Mouse (Mus musculus): Measurements from ENCODE around the gene Srsf7. TPM values are rescaled to one million over a fixed set of nuclear protein-coding genes. Genes with fewer than 3 reads are reported as not detected.

The Srsf7 gene
- polyA plus RNA-seq, 1 experiment from 2014 or later = 622 TPM

GRCm38 (mm10) chr17:80168425-80169182 is 38.5 kb downstream of the Srsf7 start:
- Histone ChIP-seq H3K36me3 (no peaks in the 10 kb centered on the region), H3K27ac (peak overlapping the region; percentile 65; the same call in 1 of the 2 replicates), H3K4me3 (replicated peaks) (peak overlapping the region; percentile 28), H3K27me3 (no peaks in the 10 kb centered on the region), H3K4me1 (peaks cover 18% of the 10 kb centered on the region), H3K9ac (no peak overlapping the region), H3K4me2 (peak overlapping the region; percentile 53), H3K9me3 (replicated peaks) (no peaks in the 10 kb centered on the region)
- WGBS = 20% methylated on average over 16 of the region's 16 CpGs
- peak; percentile 79 for ATAC-seq (replicated peaks; ENCODE audit: low FRiP score)

- Histone ChIP-seq H3K9me3 (replicated peaks) (no peaks in the 10 kb centered on the region), H3K4me3 (replicated peaks) (no peak overlapping the region), H3K27me3 (no peaks in the 10 kb centered on the region), H3K4me2 (peak overlapping the region; percentile 53), H3K9ac (no peak overlapping the region), H3K27ac (no peak overlapping the region), H3K4me1 (peaks cover 18% of the 10 kb centered on the region), H3K36me3 (no peaks in the 10 kb centered on the region)
- WGBS = 51% methylated on average over 7 of the region's 7 CpGs
- no peak for ATAC-seq (replicated peaks; ENCODE audit: low FRiP score)
These were observed 39.3 kb downstream of the Srsf7 start for GRCm38 (mm10) chr17:80167851-80168251.

GRCm38 (mm10) chr17:80167436-80167835 is 39.7 kb downstream of the Srsf7 start:
- no peak overlapping the region for H3K27ac ChIP-seq
- WGBS = 79% methylated on average over 4 of the region's 4 CpGs
- ATAC-seq (replicated peaks; ENCODE audit: low FRiP score) = no peak
- no peaks in the 10 kb centered on the region for H3K27me3 ChIP-seq
- no peak overlapping the region for H3K9ac ChIP-seq
- H3K36me3 ChIP-seq = no peaks in the 10 kb centered on the region
- H3K4me3 ChIP-seq (replicated peaks) = no peak overlapping the region
- no peak overlapping the region for H3K4me2 ChIP-seq
- peaks cover 18% of the 10 kb centered on the region for H3K4me1 ChIP-seq
- H3K9me3 ChIP-seq (replicated peaks) = no peaks in the 10 kb centered on the region

GRCm38 (mm10) chr17:80166346-80166745 is 40.8 kb downstream of the Srsf7 start:
- Histone ChIP-seq H3K9ac (no peak overlapping the region), H3K27ac (no peak overlapping the region), H3K4me3 (replicated peaks) (no peak overlapping the region), H3K4me1 (peaks cover 18% of the 10 kb centered on the region), H3K4me2 (no peak overlapping the region), H3K27me3 (no peaks in the 10 kb centered on the region), H3K9me3 (replicated peaks) (no peaks in the 10 kb centered on the region), H3K36me3 (no peaks in the 10 kb centered on the region)
- WGBS = 82% methylated on average over 6 of the region's 6 CpGs
- ATAC-seq (replicated peaks; ENCODE audit: low FRiP score) = no peak

DNA sequence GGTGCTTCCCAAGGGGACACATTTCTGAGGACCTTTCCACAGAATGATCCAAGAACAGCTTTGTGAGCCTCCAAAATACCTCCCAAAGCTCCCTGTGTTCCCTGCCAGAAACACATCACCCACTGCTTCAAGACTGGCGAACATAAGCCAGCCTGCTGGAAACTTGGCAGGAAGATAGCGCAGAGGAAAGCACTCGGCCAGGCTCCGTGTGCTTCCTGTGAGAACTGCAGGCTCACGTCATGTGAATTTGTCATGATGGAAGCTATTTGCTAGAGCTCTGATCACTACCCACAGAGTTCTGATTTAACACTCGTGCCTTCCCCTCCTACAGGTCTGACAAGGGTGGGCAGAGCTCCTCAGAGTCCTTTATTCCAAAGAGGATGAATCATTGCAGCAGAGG is 41.4 kb downstream of the Srsf7 start:
- no peak overlapping the region for H3K27ac ChIP-seq
- ATAC-seq (replicated peaks; ENCODE audit: low FRiP score) = no peak
- no peak overlapping the region for H3K4me2 ChIP-seq
- no peaks in the 10 kb centered on the region for H3K36me3 ChIP-seq
- WGBS = 67% methylated on average over 6 of the region's 6 CpGs
- H3K27me3 ChIP-seq = no peaks in the 10 kb centered on the region
- H3K9ac ChIP-seq = no peak overlapping the region
- H3K4me3 ChIP-seq (replicated peaks) = no peak overlapping the region
- H3K9me3 ChIP-seq (replicated peaks) = no peaks in the 10 kb centered on the region
- H3K4me1 ChIP-seq = peaks cover 18% of the 10 kb centered on the region

DNA sequence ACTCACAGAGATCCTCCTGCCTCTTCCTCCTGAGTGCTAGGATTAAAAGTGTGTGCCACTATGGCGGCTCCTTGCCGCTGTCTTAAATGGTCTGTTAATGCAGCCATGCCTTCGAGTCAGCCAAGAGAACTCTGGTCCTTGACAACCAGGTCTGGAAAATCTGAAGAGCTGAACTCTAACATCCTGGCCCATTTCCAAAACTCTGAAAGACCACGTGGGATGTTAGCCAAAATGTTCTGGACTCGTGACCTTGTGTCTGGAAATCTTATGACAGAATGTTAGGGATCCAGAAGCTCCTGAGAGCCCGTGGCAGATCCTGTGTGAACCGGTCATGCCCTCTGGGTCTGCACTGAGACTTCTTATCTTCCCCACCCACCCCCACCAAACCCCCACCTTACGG is 43.1 kb downstream of the Srsf7 start:
- Histone ChIP-seq H3K4me2 (no peak overlapping the region), H3K27ac (no peak overlapping the region), H3K9ac (no peak overlapping the region), H3K27me3 (no peaks in the 10 kb centered on the region), H3K9me3 (replicated peaks) (no peaks in the 10 kb centered on the region), H3K36me3 (no peaks in the 10 kb centered on the region), H3K4me1 (peaks cover 21% of the 10 kb centered on the region), H3K4me3 (replicated peaks) (no peak overlapping the region)
- no peak for ATAC-seq (replicated peaks; ENCODE audit: low FRiP score)
- 78% methylated on average over 8 of the region's 8 CpGs for WGBS

DNA sequence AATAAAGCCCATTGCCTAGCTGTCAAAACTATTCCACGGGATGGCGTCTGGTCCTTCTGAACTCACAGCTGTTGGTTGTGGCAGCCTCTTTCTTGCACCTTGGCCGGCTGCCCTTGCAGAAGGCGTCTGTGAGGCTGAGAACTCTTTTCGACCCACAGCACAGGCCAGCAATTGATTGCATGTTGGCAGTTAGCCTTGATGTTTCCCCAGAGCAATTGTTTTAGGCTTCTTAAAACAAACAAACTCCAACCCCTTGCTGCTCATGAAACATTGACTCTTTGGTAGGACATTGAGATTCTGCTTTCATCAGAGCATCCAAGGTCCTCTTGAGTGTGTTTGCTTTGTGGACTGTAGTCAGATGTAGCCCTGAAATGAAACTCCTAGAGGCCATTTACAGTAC is 46.7 kb downstream of the Srsf7 start:
- Histone ChIP-seq H3K27ac (no peak overlapping the region), H3K4me3 (replicated peaks) (no peak overlapping the region), H3K9ac (no peak overlapping the region), H3K27me3 (no peaks in the 10 kb centered on the region), H3K4me2 (no peak overlapping the region), H3K9me3 (replicated peaks) (no peaks in the 10 kb centered on the region), H3K36me3 (no peaks in the 10 kb centered on the region), H3K4me1 (0 out of 2 replicates have a peak, but pooled peaks cover 5% of the 10 kb centered on the region)
- no peak for ATAC-seq (replicated peaks; ENCODE audit: low FRiP score)
- 48% methylated on average over 5 of the region's 5 CpGs for WGBS

DNA sequence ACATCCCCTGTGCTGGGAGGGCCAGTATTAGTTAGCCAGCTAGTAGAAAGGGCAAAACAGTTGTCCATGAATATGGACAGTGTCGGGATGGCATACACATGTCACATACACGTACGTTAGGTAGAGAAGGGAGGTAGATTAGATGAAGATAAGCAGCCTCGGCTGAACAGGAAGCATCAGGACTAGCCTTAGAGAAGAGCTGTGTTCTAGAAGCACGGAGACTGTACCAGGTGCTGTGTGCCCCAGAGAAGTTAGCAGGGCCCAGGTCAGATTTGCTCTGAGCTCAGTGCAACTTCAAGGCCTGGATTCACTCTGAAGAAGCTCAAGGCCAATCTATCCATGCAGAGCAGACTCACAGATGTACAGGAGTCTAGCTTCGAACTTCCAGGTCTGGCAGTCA is 49.6 kb downstream of the Srsf7 start:
- Histone ChIP-seq H3K36me3 (no peaks in the 10 kb centered on the region), H3K4me2 (no peak overlapping the region), H3K27ac (no peak overlapping the region), H3K27me3 (no peaks in the 10 kb centered on the region), H3K9me3 (replicated peaks) (no peaks in the 10 kb centered on the region), H3K9ac (no peak overlapping the region), H3K4me1 (0 out of 2 replicates have a peak, but pooled peaks cover 5% of the 10 kb centered on the region), H3K4me3 (replicated peaks) (no peak overlapping the region)
- WGBS = 88% methylated on average over 6 of the region's 6 CpGs
- no peak for ATAC-seq (replicated peaks; ENCODE audit: low FRiP score)

DNA sequence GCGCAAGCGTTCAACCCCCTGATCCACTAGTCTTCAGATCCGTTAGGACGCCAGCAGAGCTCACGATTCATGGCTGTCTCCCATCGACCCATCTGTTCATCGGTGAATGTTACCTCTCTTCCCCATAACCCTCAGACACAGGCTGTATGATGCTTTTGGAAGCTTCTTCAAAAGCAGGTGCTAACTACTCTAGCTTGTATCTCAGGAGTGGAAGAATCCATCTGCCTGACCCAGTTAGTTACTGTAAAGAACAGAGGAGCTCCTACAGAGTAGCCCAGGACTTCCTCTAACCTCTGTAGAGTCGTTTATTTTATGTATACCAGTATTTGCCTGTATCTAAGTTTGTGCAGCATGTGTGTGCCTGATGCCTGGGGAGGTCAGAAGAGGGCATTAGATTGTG is 50.2 kb downstream of the Srsf7 start:
- 91% methylated on average over 8 of the region's 8 CpGs for WGBS
- Histone ChIP-seq H3K4me2 (no peak overlapping the region), H3K9me3 (replicated peaks) (no peaks in the 10 kb centered on the region), H3K27me3 (no peaks in the 10 kb centered on the region), H3K4me1 (0 out of 2 replicates have a peak, but pooled peaks cover 5% of the 10 kb centered on the region), H3K36me3 (no peaks in the 10 kb centered on the region), H3K27ac (no peak overlapping the region), H3K9ac (no peak overlapping the region), H3K4me3 (replicated peaks) (no peak overlapping the region)
- no peak for ATAC-seq (replicated peaks; ENCODE audit: low FRiP score)

- ATAC-seq (replicated peaks; ENCODE audit: low FRiP score) = no peak
- 82% methylated on average over 2 of the region's 2 CpGs for WGBS
- no peak overlapping the region for H3K9ac ChIP-seq
These were observed 53.5 kb downstream of the Srsf7 start for GRCm38 (mm10) chr17:80153631-80154030.

DNA sequence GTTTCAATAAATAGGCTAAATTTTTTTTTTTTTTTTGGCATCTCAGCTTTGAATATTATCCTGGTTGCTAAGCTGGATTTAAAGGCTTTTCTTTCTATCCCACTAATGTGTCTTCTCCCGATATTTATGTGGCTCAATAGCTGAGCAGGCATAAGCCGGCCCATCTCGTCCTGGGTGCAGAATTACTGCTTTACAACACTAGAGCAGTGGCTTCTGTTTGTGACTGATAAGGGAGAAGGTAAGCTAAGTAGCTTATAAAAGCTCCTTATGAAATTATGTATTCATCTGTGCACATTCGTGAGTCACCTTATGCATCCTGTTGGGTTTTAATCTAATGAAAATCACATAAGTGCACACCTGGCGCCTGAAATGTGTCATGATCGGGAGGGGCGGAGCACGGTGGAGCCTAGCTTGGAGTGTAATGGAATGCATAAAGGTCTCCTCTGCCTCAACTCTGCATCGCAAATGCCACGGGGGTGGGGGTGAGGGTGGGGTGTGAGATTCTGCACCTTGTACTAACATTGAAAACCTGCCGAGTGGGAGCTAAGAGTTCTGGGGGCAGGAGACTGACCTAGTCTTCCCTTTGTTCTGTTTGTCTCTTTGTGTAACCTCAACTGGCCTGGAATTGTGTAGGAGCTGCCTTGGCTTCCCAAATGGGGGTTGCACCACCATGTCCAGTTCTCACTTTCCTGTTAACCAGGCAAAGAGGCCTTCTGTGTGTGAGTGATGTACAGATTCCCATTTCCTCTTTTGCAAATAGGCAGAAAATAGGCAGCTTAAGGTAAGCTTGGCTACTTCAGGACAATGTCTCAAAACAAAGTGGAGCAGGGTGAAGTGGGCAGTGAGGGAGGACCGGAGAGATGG is 54.1 kb downstream of the Srsf7 start:
- H3K4me3 ChIP-seq (replicated peaks) = no peak overlapping the region
- no peak overlapping the region for H3K4me2 ChIP-seq
- no peak for ATAC-seq (replicated peaks; ENCODE audit: low FRiP score)
- H3K27me3 ChIP-seq = no peaks in the 10 kb centered on the region
- no peak overlapping the region for H3K9ac ChIP-seq
- WGBS = 59% methylated on average over 12 of the region's 12 CpGs
- H3K4me1 ChIP-seq = peaks cover 12% of the 10 kb centered on the region
- no peak overlapping the region for H3K27ac ChIP-seq
- H3K9me3 ChIP-seq (replicated peaks) = no peaks in the 10 kb centered on the region
- no peaks in the 10 kb centered on the region for H3K36me3 ChIP-seq

More at GRCm38 (mm10) chr17:80153631-80154030, 53.5 kb downstream of the Srsf7 start:
- peaks cover 6% of the 10 kb centered on the region for H3K4me1 ChIP-seq
- no peaks in the 10 kb centered on the region for H3K36me3 ChIP-seq
- no peaks in the 10 kb centered on the region for H3K9me3 ChIP-seq (replicated peaks)
- no peaks in the 10 kb centered on the region for H3K27me3 ChIP-seq
- H3K4me3 ChIP-seq (replicated peaks) = no peak overlapping the region
- H3K4me2 ChIP-seq = no peak overlapping the region
- H3K27ac ChIP-seq = no peak overlapping the region

DNA sequence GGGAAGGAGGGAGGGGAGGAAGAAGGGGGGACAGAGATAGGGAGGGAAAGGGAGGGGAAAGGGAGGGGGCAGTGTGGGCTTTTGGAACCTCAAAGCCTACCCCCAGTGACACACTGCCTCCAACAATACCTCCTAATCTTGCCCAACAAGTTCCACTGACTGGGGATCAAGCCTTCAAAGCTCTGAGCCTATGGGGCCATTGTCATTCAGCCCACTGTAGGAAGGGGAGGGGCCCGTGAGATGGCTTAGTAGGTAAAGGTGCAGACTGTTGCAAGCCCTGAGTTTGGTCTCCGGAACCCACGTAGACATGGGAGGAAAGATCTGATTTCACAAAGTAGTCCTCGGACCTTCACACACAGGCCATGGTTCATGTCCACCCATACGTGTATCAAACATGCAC is 55.8 kb downstream of the Srsf7 start:
- peak; percentile 6; the same call in 1 of the 2 replicates for ATAC-seq (replicated peaks; ENCODE audit: low FRiP score)
- peaks cover 15% of the 10 kb centered on the region for H3K4me1 ChIP-seq

More for the DNA sequence above, 55.8 kb downstream of the Srsf7 start:
- H3K4me2 ChIP-seq = no peak overlapping the region
- WGBS = 37% methylated on average over 5 of the region's 5 CpGs
- H3K36me3 ChIP-seq = no peaks in the 10 kb centered on the region
- H3K4me3 ChIP-seq (replicated peaks) = no peak overlapping the region
- H3K9me3 ChIP-seq (replicated peaks) = no peaks in the 10 kb centered on the region
- H3K9ac ChIP-seq = no peak overlapping the region
- H3K27ac ChIP-seq = no peak overlapping the region
- 0 out of 2 replicates have a peak, but pooled peaks cover 7% of the 10 kb centered on the region for H3K27me3 ChIP-seq

Data from kidney, embryonic 15.5 days (tissue).